ENCODE assay signal across 8 mouse cellular contexts in the genomic region with DNA sequence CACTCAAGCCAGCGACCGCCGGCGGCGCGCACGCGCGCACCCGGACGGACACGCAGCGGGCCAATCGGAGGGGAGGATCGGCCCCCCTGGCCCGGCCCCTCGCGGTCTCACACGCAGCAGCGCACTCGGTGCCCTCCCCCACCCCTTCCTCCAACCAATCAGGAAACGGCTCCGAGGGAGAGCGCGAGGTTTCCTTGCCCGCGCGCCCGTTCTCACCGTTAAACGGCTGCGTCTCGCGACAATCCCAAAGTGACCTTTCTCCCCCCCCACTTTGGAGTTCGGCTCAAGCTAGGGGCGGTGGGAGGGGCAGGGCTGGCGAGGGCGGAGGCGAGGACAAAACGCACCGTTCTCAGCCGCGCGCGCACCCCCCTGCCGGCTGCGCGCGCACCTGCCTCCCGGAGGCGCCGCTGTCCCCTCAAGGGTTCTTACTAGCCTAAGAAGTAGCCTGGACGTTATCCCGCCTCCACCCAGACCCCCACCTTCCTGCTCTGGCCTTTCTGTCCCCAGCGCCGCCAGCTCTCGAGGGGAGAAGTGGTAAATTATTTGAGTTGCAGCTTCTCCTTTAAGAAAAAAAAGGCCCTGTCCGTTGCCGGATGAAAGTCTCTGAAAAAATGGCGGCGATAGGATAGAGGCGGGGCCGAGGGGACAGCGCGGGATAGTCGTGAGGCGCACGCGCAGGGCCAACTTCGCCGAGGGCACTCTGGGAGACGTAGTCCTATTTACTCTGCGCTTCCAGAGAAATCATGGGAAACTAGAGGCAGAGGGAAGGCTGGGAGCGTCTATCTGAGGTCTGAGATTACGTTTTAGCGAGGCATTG. TPM values are rescaled to one million over a fixed set of nuclear protein-coding genes. Genes with fewer than 3 reads are reported as not detected.
DNase-seq lines count a peak whose midpoint lies in the region; ATAC-seq lines count a peak whose summit lies in the region.

A gene (minus strand): TSS at position 616 of the 817 bp plus-strand sequence.
A gene (plus strand): TSS at position 683 of the 817 bp plus-strand sequence.

- no peaks in the 10 kb centered on the region for H3K9me3 ChIP-seq in hindbrain, embryonic 11.5 days (ENCODE audit: control insufficient read depth, low read length)

- no peaks in the 10 kb centered on the region for H3K36me3 ChIP-seq in hindbrain, embryonic 11.5 days (ENCODE audit: control insufficient read depth, insufficient read depth, low read length)

- H3K4me3 ChIP-seq in hindbrain, embryonic 11.5 days (ENCODE audit: low read depth, low read length) = peak within 1 kb of the TSS; percentile 81

- H3K4me1 ChIP-seq in hindbrain, embryonic 11.5 days (replicated peaks; ENCODE audit: control insufficient read depth, insufficient read depth, low read length) = no peaks in the 10 kb centered on the region; the same call in 1 of the 2 replicates

- H3K9ac ChIP-seq in hindbrain, embryonic 11.5 days (ENCODE audit: low read depth, low read length) = peak within 1 kb of the TSS; percentile 97

- peak; percentile 95 for ATAC-seq in hindbrain, embryonic 11.5 days (ENCODE audit: low FRiP score)

- under 1% methylated on average over 44 of the region's 76 CpGs for whole genome bisulfite sequencing in hindbrain, embryonic 11.5 days

- no peaks in the 10 kb centered on the region for H3K27me3 ChIP-seq in hindbrain, embryonic 11.5 days (ENCODE audit: control insufficient read depth, insufficient read depth, low read length)

- peak within 1 kb of the TSS; percentile 69 for H3K4me2 ChIP-seq in hindbrain, embryonic 11.5 days (replicated peaks; ENCODE audit: low read depth, low read length)

- peak within 1 kb of the TSS; percentile 99 for H3K27ac ChIP-seq in hindbrain, embryonic 11.5 days (ENCODE audit: low read depth, low read length)

- peak; percentile 100 for DNase-seq in Muller cell, postnatal 12 days (ENCODE audit: inconsistent ontology term)
- peak; percentile 99 for DNase-seq in cerebellum, adult 9-11 months
- DNase-seq in frontal cortex, adult 2 months (ENCODE audit: extremely low spot score in 1 of 2, low spot score in 1 of 2) = peak; percentile 98 to 99
- peak; percentile 97 for DNase-seq in hindbrain, embryonic 11.5 days (ENCODE audit: low spot score)
- peak; percentile 92 to 96 for DNase-seq in layer of hippocampus, postnatal 10 days (ENCODE audit: low spot score in 2 of 2)
- DNase-seq in lung, postnatal 10 days = peak; percentile 98
- DNase-seq in ovary, postnatal 36 days (ENCODE audit: low spot score) = peak; percentile 97
- DNase-seq in thymus, postnatal 25 days = peak; percentile 95

RNA-seq across cellular contexts. Expression of the first gene that starts in this region (rescaled TPM):
- 46.6 and 50.8 TPM in 2 replicates for polyA plus RNA-seq in frontal cortex, adult 2 months (2012; rRNA removed)
- 12.2 and 15.8 TPM in 2 replicates for polyA plus RNA-seq in hindbrain, embryonic 11.5 days (2014; fragmentation: Nextera tagmentation; extraction: Ambion mirVana)
- total RNA-seq in layer of hippocampus, postnatal 10 days (2021) = 10 to 100 TPM; 78.6 to 82.9 TPM

RNA-seq across cellular contexts. Expression of the second gene that starts in this region (rescaled TPM):
- polyA plus RNA-seq in frontal cortex, adult 2 months (2012; rRNA removed) = 1.8 and 2.5 TPM in 2 replicates
- polyA plus RNA-seq in hindbrain, embryonic 11.5 days (2014; fragmentation: Nextera tagmentation; extraction: Ambion mirVana) = 1.4 TPM in 2 replicates
- total RNA-seq in layer of hippocampus, postnatal 10 days (2021) = 1 to 10 TPM in 1 of 2 experiments, under 1 TPM in 1; 0.96 to 1.3 TPM

Comparison
In these comparisons a context has a peak if more than half of its experiments do, and no peak if none do; other contexts are left out.
1. Peak in every context shown above with its lines: DNase-seq, ATAC-seq, H3K4me3 ChIP-seq and H3K27ac ChIP-seq.